Mouse (Mus musculus): ENCODE results near the gene Grik5.

- TF ChIP-seq CTCF (IDR thresholded peaks at IDR 0.05; ENCODE audit: insufficient read depth, low read depth, low read length) = no peak
- TF ChIP-seq POLR2A (IDR thresholded peaks at IDR 0.05; ENCODE audit: insufficient read depth, low read depth, low read length) = no peak
Observed at GRCm38 (mm10) chr7:25011592-25011991, 60.6 kb downstream of the Grik5 start.

All from olfactory bulb, adult 2 months (tissue).